Mouse (Mus musculus): ENCODE data around the gene Gm11541. TPM values are rescaled to one million over a fixed set of nuclear protein-coding genes. Genes with fewer than 3 reads are reported as not detected.

The Gm11541 gene
- polyA plus RNA-seq (2016; fragmentation: Nextera tagmentation; extraction: Ambion mirVana): not detected in 2 replicates

GRCm38 (mm10) chr11:94704472-94704871 lies at the start of gene Gm11541:
Gm11541 (minus strand) TSS chr11:94704499.
- H3K9ac ChIP-seq: no peak within 1 kb of the TSS
- no peaks in the 10 kb centered on the region for H3K4me1 ChIP-seq (replicated peaks)
- H3K9me3 ChIP-seq (replicated peaks): no peaks in the 10 kb centered on the region
- H3K27ac ChIP-seq (ENCODE audit: poor library complexity, severe bottlenecking): no peak within 1 kb of the TSS
- WGBS: 70% methylated on average over 5 of the region's 5 CpGs
- no peaks in the 10 kb centered on the region for H3K36me3 ChIP-seq
- ATAC-seq (ENCODE audit: insufficient number of reproducible peaks, low FRiP score): no peak
- H3K27me3 ChIP-seq (replicated peaks): no peaks in the 10 kb centered on the region; the same call in 1 of the 2 replicates
- no peak within 1 kb of the TSS for H3K4me3 ChIP-seq
- H3K4me2 ChIP-seq: no peak within 1 kb of the TSS

GRCm38 (mm10) chr11:94752946-94753713 lies 48.8 kb upstream of the Gm11541 start:
- Histone ChIP-seq H3K27me3 (replicated peaks) (0 out of 2 replicates have a peak, but pooled peaks cover 4% of the 10 kb centered on the region), H3K4me3 (no peak overlapping the region), H3K4me2 (no peak overlapping the region), H3K9ac (no peak overlapping the region), H3K9me3 (replicated peaks) (no peaks in the 10 kb centered on the region), H3K27ac (ENCODE audit: poor library complexity, severe bottlenecking) (no peak overlapping the region), H3K4me1 (replicated peaks) (0 out of 2 replicates have a peak, but pooled peaks cover 3% of the 10 kb centered on the region), H3K36me3 (no peaks in the 10 kb centered on the region)
- no peak for ATAC-seq (ENCODE audit: insufficient number of reproducible peaks, low FRiP score)
- 37% methylated on average over 2 of the region's 2 CpGs for WGBS

GRCm38 (mm10) chr11:94741732-94742272 lies 37.5 kb upstream of the Gm11541 start, which contains the start of gene Cdc34b:
Cdc34b (plus strand) TSS chr11:94741782.
- Histone ChIP-seq H3K36me3 (no peaks in the 10 kb centered on the region), H3K9me3 (replicated peaks) (peaks cover 12% of the 10 kb centered on the region), H3K9ac (no peak within 1 kb of the TSS), H3K4me3 (no peak within 1 kb of the TSS), H3K27ac (ENCODE audit: poor library complexity, severe bottlenecking) (no peak within 1 kb of the TSS), H3K4me2 (no peak within 1 kb of the TSS), H3K4me1 (replicated peaks) (no peaks in the 10 kb centered on the region), H3K27me3 (replicated peaks) (peaks cover 33% of the 10 kb centered on the region)
- ATAC-seq (ENCODE audit: insufficient number of reproducible peaks, low FRiP score): no peak
- 63% methylated on average over 29 of the region's 29 CpGs for WGBS

- no peak overlapping the region for H3K27ac ChIP-seq (ENCODE audit: poor library complexity, severe bottlenecking)
- H3K36me3 ChIP-seq: no peaks in the 10 kb centered on the region
- no peak overlapping the region for H3K4me3 ChIP-seq
- H3K4me1 ChIP-seq (replicated peaks): no peaks in the 10 kb centered on the region
- H3K9me3 ChIP-seq (replicated peaks): no peaks in the 10 kb centered on the region
- 68% methylated on average over 2 of the region's 2 CpGs for WGBS
- ATAC-seq (ENCODE audit: insufficient number of reproducible peaks, low FRiP score): no peak
- no peak overlapping the region for H3K9ac ChIP-seq
- H3K4me2 ChIP-seq: no peak overlapping the region
- peaks cover 19% of the 10 kb centered on the region for H3K27me3 ChIP-seq (replicated peaks)
These were observed 31.4 kb upstream of the Gm11541 start for GRCm38 (mm10) chr11:94735746-94736145.

GRCm38 (mm10) chr11:94732773-94733172 lies 28.5 kb upstream of the Gm11541 start:
- WGBS: 34% methylated on average over 8 of the region's 8 CpGs
- no peak overlapping the region for H3K9ac ChIP-seq
- H3K27ac ChIP-seq (ENCODE audit: poor library complexity, severe bottlenecking): no peak overlapping the region
- peak overlapping the region; percentile 37 for H3K4me2 ChIP-seq
- H3K4me1 ChIP-seq (replicated peaks): no peaks in the 10 kb centered on the region
- H3K4me3 ChIP-seq: no peak overlapping the region
- ATAC-seq (ENCODE audit: insufficient number of reproducible peaks, low FRiP score): no peak
- H3K9me3 ChIP-seq (replicated peaks): no peaks in the 10 kb centered on the region
- H3K27me3 ChIP-seq (replicated peaks): peaks cover 10% of the 10 kb centered on the region; the same call in 1 of the 2 replicates
- no peaks in the 10 kb centered on the region for H3K36me3 ChIP-seq

GRCm38 (mm10) chr11:94731229-94731628 lies 26.9 kb upstream of the Gm11541 start:
- Histone ChIP-seq H3K9me3 (replicated peaks) (no peaks in the 10 kb centered on the region), H3K27me3 (replicated peaks) (peaks cover 4% of the 10 kb centered on the region; the same call in 1 of the 2 replicates), H3K27ac (ENCODE audit: poor library complexity, severe bottlenecking) (no peak overlapping the region), H3K4me3 (no peak overlapping the region), H3K4me2 (no peak overlapping the region), H3K4me1 (replicated peaks) (no peaks in the 10 kb centered on the region), H3K9ac (no peak overlapping the region), H3K36me3 (no peaks in the 10 kb centered on the region)
- no peak for ATAC-seq (ENCODE audit: insufficient number of reproducible peaks, low FRiP score)
- 69% methylated on average over 12 of the region's 12 CpGs for WGBS

GRCm38 (mm10) chr11:94730261-94730660 lies 26.0 kb upstream of the Gm11541 start:
- no peak for ATAC-seq (ENCODE audit: insufficient number of reproducible peaks, low FRiP score)
- no peak overlapping the region for H3K27ac ChIP-seq (ENCODE audit: poor library complexity, severe bottlenecking)
- no peaks in the 10 kb centered on the region for H3K36me3 ChIP-seq
- no peak overlapping the region for H3K4me3 ChIP-seq
- 26% methylated on average over 5 of the region's 5 CpGs for WGBS
- H3K4me1 ChIP-seq (replicated peaks): no peaks in the 10 kb centered on the region
- H3K9ac ChIP-seq: no peak overlapping the region
- H3K27me3 ChIP-seq (replicated peaks): peaks cover 4% of the 10 kb centered on the region; the same call in 1 of the 2 replicates
- H3K9me3 ChIP-seq (replicated peaks): no peaks in the 10 kb centered on the region
- H3K4me2 ChIP-seq: no peak overlapping the region

- Histone ChIP-seq H3K9me3 (replicated peaks) (no peaks in the 10 kb centered on the region), H3K27me3 (replicated peaks) (peaks cover 4% of the 10 kb centered on the region; the same call in 1 of the 2 replicates), H3K36me3 (no peaks in the 10 kb centered on the region), H3K4me1 (replicated peaks) (no peaks in the 10 kb centered on the region), H3K4me3 (no peak overlapping the region), H3K9ac (no peak overlapping the region), H3K4me2 (no peak overlapping the region), H3K27ac (ENCODE audit: poor library complexity, severe bottlenecking) (no peak overlapping the region)
- 28% methylated on average over 4 of the region's 4 CpGs for WGBS
- ATAC-seq (ENCODE audit: insufficient number of reproducible peaks, low FRiP score): no peak
These were observed 25.3 kb upstream of the Gm11541 start for GRCm38 (mm10) chr11:94729565-94729964.

GRCm38 (mm10) chr11:94728545-94728944 lies 24.2 kb upstream of the Gm11541 start:
- 76% methylated on average over 3 of the region's 3 CpGs for WGBS
- no peak overlapping the region for H3K27ac ChIP-seq (ENCODE audit: poor library complexity, severe bottlenecking)
- no peak overlapping the region for H3K4me2 ChIP-seq
- no peak overlapping the region for H3K9ac ChIP-seq
- H3K4me3 ChIP-seq: no peak overlapping the region
- H3K9me3 ChIP-seq (replicated peaks): no peaks in the 10 kb centered on the region
- no peaks in the 10 kb centered on the region for H3K4me1 ChIP-seq (replicated peaks)
- peaks cover 3% of the 10 kb centered on the region; the same call in 1 of the 2 replicates for H3K27me3 ChIP-seq (replicated peaks)
- H3K36me3 ChIP-seq: no peaks in the 10 kb centered on the region
- no peak for ATAC-seq (ENCODE audit: insufficient number of reproducible peaks, low FRiP score)

- Histone ChIP-seq H3K27ac (ENCODE audit: poor library complexity, severe bottlenecking) (no peak overlapping the region), H3K4me3 (no peak overlapping the region), H3K4me2 (no peak overlapping the region), H3K36me3 (no peaks in the 10 kb centered on the region), H3K9ac (no peak overlapping the region), H3K9me3 (replicated peaks) (no peaks in the 10 kb centered on the region), H3K4me1 (replicated peaks) (no peaks in the 10 kb centered on the region), H3K27me3 (replicated peaks) (no peaks in the 10 kb centered on the region)
- no peak for ATAC-seq (ENCODE audit: insufficient number of reproducible peaks, low FRiP score)
- WGBS: 79% methylated on average over 3 of the region's 3 CpGs
These were observed 23.0 kb upstream of the Gm11541 start for GRCm38 (mm10) chr11:94727306-94727705.

- peaks cover 3% of the 10 kb centered on the region for H3K9me3 ChIP-seq (replicated peaks)
- no peak overlapping the region for H3K27ac ChIP-seq (ENCODE audit: poor library complexity, severe bottlenecking)
- peaks cover 19% of the 10 kb centered on the region for H3K4me1 ChIP-seq (replicated peaks)
- H3K27me3 ChIP-seq (replicated peaks): peaks cover 5% of the 10 kb centered on the region
- no peak overlapping the region for H3K4me3 ChIP-seq
- ATAC-seq (ENCODE audit: insufficient number of reproducible peaks, low FRiP score): no peak
- H3K36me3 ChIP-seq: no peaks in the 10 kb centered on the region
- WGBS: 76% methylated on average over 2 of the region's 2 CpGs
- H3K9ac ChIP-seq: no peak overlapping the region
- no peak overlapping the region for H3K4me2 ChIP-seq
These were observed 14.9 kb upstream of the Gm11541 start for GRCm38 (mm10) chr11:94719216-94719615.
